Mouse (Mus musculus): ENCODE data around the gene Kcnh3. TPM values are rescaled to one million over a fixed set of nuclear protein-coding genes. Genes with fewer than 3 reads are reported as not detected.

Kcnh3 gene
- total and polyA plus RNA-seq, 2 experiments, result 0.09 TPM; not detected in 1

- no peak for DNase-seq (ENCODE audit: extremely low read depth, low read depth, low spot score)
- TF ChIP-seq CTCF (IDR thresholded peaks at IDR 0.05; ENCODE audit: low read depth, low read length) (no peak), POLR2A (IDR thresholded peaks at IDR 0.05; ENCODE audit: extremely low read depth, insufficient read depth, low read length) (no peak)
- 25% methylated on average over 8 of the region's 8 CpGs for WGBS
- Histone ChIP-seq H3K79me2 (ENCODE audit: control insufficient read depth, insufficient read depth, low read length) (no peaks in the 10 kb centered on the region), H3K9ac (ENCODE audit: low read depth, low read length) (no peak overlapping the region), H3K27me3 (ENCODE audit: control insufficient read depth, insufficient read depth, low read length) (peaks cover 28% of the 10 kb centered on the region; the same call in 1 of the 2 replicates), H3K4me3 (ENCODE audit: insufficient read depth, low read depth, low read length) (no peak overlapping the region), H3K36me3 (ENCODE audit: control insufficient read depth, insufficient read depth, low read length) (no peaks in the 10 kb centered on the region), H3K4me1 (ENCODE audit: control insufficient read depth, insufficient read depth, low read length) (peaks cover 3% of the 10 kb centered on the region; the same call in 1 of the 2 replicates), H3K27ac (replicated peaks; ENCODE audit: insufficient read depth, low read depth, low read length) (no peak overlapping the region)
These were observed 3.2 kb upstream of the Kcnh3 start for GRCm38 (mm10) chr15:99221315-99221952.

GRCm38 (mm10) chr15:99222794-99223584, 1.7 kb upstream of the Kcnh3 start:
- no peak overlapping the region for H3K9ac ChIP-seq (ENCODE audit: low read depth, low read length)
- H3K4me1 ChIP-seq (ENCODE audit: control insufficient read depth, insufficient read depth, low read length), result peaks cover 3% of the 10 kb centered on the region; the same call in 1 of the 2 replicates
- 10% methylated on average over 18 of the region's 18 CpGs for WGBS
- H3K4me3 ChIP-seq (ENCODE audit: insufficient read depth, low read depth, low read length), result no peak overlapping the region
- no peak overlapping the region for H3K27ac ChIP-seq (replicated peaks; ENCODE audit: insufficient read depth, low read depth, low read length)
- H3K27me3 ChIP-seq (ENCODE audit: control insufficient read depth, insufficient read depth, low read length), result peaks cover 32% of the 10 kb centered on the region; the same call in 1 of the 2 replicates
- DNase-seq (ENCODE audit: extremely low read depth, low read depth, low spot score), result no peak
- H3K36me3 ChIP-seq (ENCODE audit: control insufficient read depth, insufficient read depth, low read length), result no peaks in the 10 kb centered on the region
- TF ChIP-seq CTCF (IDR thresholded peaks at IDR 0.05; ENCODE audit: low read depth, low read length) (no peak), POLR2A (IDR thresholded peaks at IDR 0.05; ENCODE audit: extremely low read depth, insufficient read depth, low read length) (no peak)
- H3K79me2 ChIP-seq (ENCODE audit: control insufficient read depth, insufficient read depth, low read length), result no peaks in the 10 kb centered on the region

- peak overlapping the region; percentile 40; the same call in 1 of the 2 replicates for H3K4me3 ChIP-seq (ENCODE audit: insufficient read depth, low read depth, low read length)
- 2% methylated on average over 46 of the region's 46 CpGs for WGBS
- H3K4me1 ChIP-seq (ENCODE audit: control insufficient read depth, insufficient read depth, low read length), result peaks cover 3% of the 10 kb centered on the region; the same call in 1 of the 2 replicates
- no peak overlapping the region for H3K27ac ChIP-seq (replicated peaks; ENCODE audit: insufficient read depth, low read depth, low read length)
- peak overlapping the region; percentile 38 for H3K9ac ChIP-seq (ENCODE audit: low read depth, low read length)
- H3K36me3 ChIP-seq (ENCODE audit: control insufficient read depth, insufficient read depth, low read length), result no peaks in the 10 kb centered on the region
- TF ChIP-seq POLR2A (IDR thresholded peaks at IDR 0.05; ENCODE audit: extremely low read depth, insufficient read depth, low read length) (no peak), CTCF (IDR thresholded peaks at IDR 0.05; ENCODE audit: low read depth, low read length) (no peak)
- no peaks in the 10 kb centered on the region for H3K79me2 ChIP-seq (ENCODE audit: control insufficient read depth, insufficient read depth, low read length)
- peaks cover 32% of the 10 kb centered on the region; the same call in 1 of the 2 replicates for H3K27me3 ChIP-seq (ENCODE audit: control insufficient read depth, insufficient read depth, low read length)
- DNase-seq (ENCODE audit: extremely low read depth, low read depth, low spot score), result peak; percentile 6
These were observed 965 bp upstream of the Kcnh3 start for GRCm38 (mm10) chr15:99223585-99224207.

- no peak for DNase-seq (ENCODE audit: extremely low read depth, low read depth, low spot score)
- H3K36me3 ChIP-seq (ENCODE audit: control insufficient read depth, insufficient read depth, low read length), result no peaks in the 10 kb centered on the region
- no peak overlapping the region for H3K4me3 ChIP-seq (ENCODE audit: insufficient read depth, low read depth, low read length)
- peaks cover 3% of the 10 kb centered on the region; the same call in 1 of the 2 replicates for H3K4me1 ChIP-seq (ENCODE audit: control insufficient read depth, insufficient read depth, low read length)
- WGBS, result 4% methylated on average over 22 of the region's 22 CpGs
- H3K9ac ChIP-seq (ENCODE audit: low read depth, low read length), result no peak overlapping the region
- H3K79me2 ChIP-seq (ENCODE audit: control insufficient read depth, insufficient read depth, low read length), result no peaks in the 10 kb centered on the region
- no peak overlapping the region for H3K27ac ChIP-seq (replicated peaks; ENCODE audit: insufficient read depth, low read depth, low read length)
- TF ChIP-seq POLR2A (IDR thresholded peaks at IDR 0.05; ENCODE audit: extremely low read depth, insufficient read depth, low read length) (no peak), CTCF (IDR thresholded peaks at IDR 0.05; ENCODE audit: low read depth, low read length) (no peak)
- H3K27me3 ChIP-seq (ENCODE audit: control insufficient read depth, insufficient read depth, low read length), result peaks cover 35% of the 10 kb centered on the region; the same call in 1 of the 2 replicates
These were observed 585 bp downstream of the Kcnh3 start for GRCm38 (mm10) chr15:99225081-99225810.

GRCm38 (mm10) chr15:99226090-99226489, 1.4 kb downstream of the Kcnh3 start:
- H3K79me2 ChIP-seq (ENCODE audit: control insufficient read depth, insufficient read depth, low read length), result no peaks in the 10 kb centered on the region
- H3K27me3 ChIP-seq (ENCODE audit: control insufficient read depth, insufficient read depth, low read length), result peaks cover 35% of the 10 kb centered on the region; the same call in 1 of the 2 replicates
- no peak overlapping the region for H3K27ac ChIP-seq (replicated peaks; ENCODE audit: insufficient read depth, low read depth, low read length)
- TF ChIP-seq POLR2A (IDR thresholded peaks at IDR 0.05; ENCODE audit: extremely low read depth, insufficient read depth, low read length) (no peak), CTCF (IDR thresholded peaks at IDR 0.05; ENCODE audit: low read depth, low read length) (no peak)
- H3K4me3 ChIP-seq (ENCODE audit: insufficient read depth, low read depth, low read length), result no peak overlapping the region
- H3K36me3 ChIP-seq (ENCODE audit: control insufficient read depth, insufficient read depth, low read length), result no peaks in the 10 kb centered on the region
- H3K4me1 ChIP-seq (ENCODE audit: control insufficient read depth, insufficient read depth, low read length), result peaks cover 3% of the 10 kb centered on the region; the same call in 1 of the 2 replicates
- WGBS, result 33% methylated on average over 14 of the region's 14 CpGs
- DNase-seq (ENCODE audit: extremely low read depth, low read depth, low spot score), result no peak
- H3K9ac ChIP-seq (ENCODE audit: low read depth, low read length), result no peak overlapping the region
